Mouse (Mus musculus) forebrain, postnatal 0 days (tissue): ENCODE results near the gene Nr5a2. TPM values are rescaled to one million over a fixed set of nuclear protein-coding genes. Genes with fewer than 3 reads are reported as not detected.
A peak's percentile ranks its signal among the peaks of the same experiment; 100 is the strongest.

Experiments
- ATAC-seq: fragments of 200-750 bp; cut with Nextera tagmentation; 2 replicates; pipeline ENCODE4 v1.8.0; 2017; ENCODE audit warnings: mild to moderate bottlenecking, moderate library complexity
- DNase-seq: peaks from one replicate; pipeline ENCODE4 v3.0.0-alpha.2; 2015
- H3K27ac ChIP-seq: fragments of 300-500 bp; sonication (generic); 2 replicates; pipeline ENCODE4 v1.5.1; 2014; ENCODE audit warnings: low read depth, mild to moderate bottlenecking, antibody characterized with exemption, low read length, moderate library complexity, mixed read lengths
- H3K27me3 ChIP-seq: fragments of 300-500 bp; sonication (generic); 2 replicates; pipeline ENCODE4 v1.6.1; 2014; ENCODE audit warnings: mild to moderate bottlenecking, low read length, mixed read lengths; ENCODE audit not compliant: insufficient read depth
- H3K36me3 ChIP-seq: fragments of 300-500 bp; sonication (generic); 2 replicates; pipeline ENCODE4 v1.6.1; 2014; ENCODE audit warnings: mild to moderate bottlenecking, moderate library complexity; ENCODE audit not compliant: insufficient read depth
- H3K4me1 ChIP-seq: fragments of 300-500 bp; sonication (generic); 2 replicates; pipeline ENCODE4 v1.6.1; 2014; ENCODE audit warnings: antibody characterized with exemption; ENCODE audit not compliant: insufficient read depth
- H3K4me2 ChIP-seq: fragments of 300-500 bp; sonication (generic); 2 replicates; pipeline ENCODE4 v1.6.1; 2014; ENCODE audit warnings: low read depth, mild to moderate bottlenecking, moderate library complexity
- H3K4me3 ChIP-seq: fragments of 300-500 bp; sonication (generic); 2 replicates; pipeline ENCODE4 v1.5.1; 2014; ENCODE audit warnings: low read depth, low read length, mixed read lengths
- H3K9ac ChIP-seq: fragments of 300-500 bp; sonication (generic); 2 replicates; pipeline ENCODE4 v1.6.1; 2014; ENCODE audit warnings: mild to moderate bottlenecking
- H3K9me3 ChIP-seq: fragments of 300-500 bp; sonication (generic); 2 replicates; pipeline ENCODE4 v1.6.1; 2016; ENCODE audit warnings: low read length
- CTCF ChIP-seq: sonication (generic); IDR thresholded peaks from 2 replicates; pipeline ENCODE4 v1.5.1; 2016; ENCODE audit warnings: antibody characterized with exemption, control low read depth, low read depth
- WGBS: fragments of 180-500 bp; shearing (Covaris S2); extraction: QIAGEN DNeasy Blood & Tissue Kit; methylation state at CpG from one replicate; pipeline ENCODE4 v1.1.7; 2014; 5-methylcytosine and 5-hydroxymethylcytosine counted together
- polyA plus RNA-seq: library from polyadenylated mRNA; unstranded; fragments of >200 nt; fragmentation: Nextera tagmentation; extraction: Ambion mirVana; gene quantifications from 2 replicates; pipeline ENCODE4 v1.2.1, GENCODE M21; 2015
- total RNA-seq: library from RNA; depleted of rRNA; stranded (reverse); fragments of >200 nt; gene quantifications from 2 replicates; pipeline ENCODE4 v1.2.3, GENCODE M21; 2014

Nr5a2 gene
- total and polyA plus RNA-seq, 2 experiments from 2014 or later = 0.13 to 0.57 TPM

GRCm38 (mm10) chr1:136893162-136893561 lies 67.1 kb downstream of the Nr5a2 start:
- DNase-seq (no peak), ATAC-seq (no peak)
- Histone ChIP-seq H3K9me3 (no peaks in the 10 kb centered on the region), H3K4me1 (no peaks in the 10 kb centered on the region), H3K9ac (no peak overlapping the region), H3K4me3 (no peak overlapping the region), H3K27me3 (no peaks in the 10 kb centered on the region), H3K4me2 (no peak overlapping the region), H3K27ac (no peak overlapping the region), H3K36me3 (no peaks in the 10 kb centered on the region)
- 93% methylated on average over 6 of the region's 6 CpGs for whole genome bisulfite sequencing
- TF ChIP-seq CTCF = no peak

DNA sequence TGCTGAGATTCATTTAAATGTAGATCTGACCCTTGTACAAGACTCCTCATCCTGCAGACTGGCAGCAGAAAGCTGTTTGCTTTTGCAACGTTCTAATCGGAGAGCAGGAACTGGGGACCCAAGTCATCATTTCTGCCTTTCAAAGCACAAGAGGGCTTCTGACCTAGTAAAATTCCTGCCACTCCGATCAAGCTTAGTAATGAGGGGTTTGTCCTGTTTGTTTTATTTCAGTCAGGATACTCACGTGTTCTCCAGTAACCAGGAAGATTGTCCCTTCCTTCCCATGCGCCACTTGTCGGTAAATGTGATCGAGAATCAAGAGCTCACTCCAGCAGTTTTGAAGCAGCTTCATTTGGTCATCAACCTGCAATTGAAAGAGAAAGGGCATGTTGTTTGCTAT lies 69.8 kb downstream of the Nr5a2 start:
- H3K4me3 ChIP-seq = no peak overlapping the region
- no peak overlapping the region for H3K9ac ChIP-seq
- H3K27me3 ChIP-seq = no peaks in the 10 kb centered on the region
- no peaks in the 10 kb centered on the region for H3K4me1 ChIP-seq
- DNase-seq (no peak), ATAC-seq (no peak)
- no peaks in the 10 kb centered on the region for H3K36me3 ChIP-seq
- H3K4me2 ChIP-seq = no peak overlapping the region
- no peak overlapping the region for H3K27ac ChIP-seq
- no peaks in the 10 kb centered on the region for H3K9me3 ChIP-seq
- no peak for TF ChIP-seq CTCF
- WGBS = 78% methylated on average over 7 of the region's 7 CpGs

GRCm38 (mm10) chr1:136888704-136889103 lies 71.5 kb downstream of the Nr5a2 start:
- DNase-seq = peak; percentile 27
- Histone ChIP-seq H3K9ac (no peak overlapping the region), H3K27ac (no peak overlapping the region), H3K27me3 (no peaks in the 10 kb centered on the region), H3K9me3 (no peaks in the 10 kb centered on the region), H3K36me3 (no peaks in the 10 kb centered on the region), H3K4me3 (no peak overlapping the region), H3K4me1 (no peaks in the 10 kb centered on the region), H3K4me2 (no peak overlapping the region)
- 32% methylated on average over 6 of the region's 6 CpGs for WGBS
- TF ChIP-seq CTCF = no peak
- ATAC-seq = peak; percentile 64

DNA sequence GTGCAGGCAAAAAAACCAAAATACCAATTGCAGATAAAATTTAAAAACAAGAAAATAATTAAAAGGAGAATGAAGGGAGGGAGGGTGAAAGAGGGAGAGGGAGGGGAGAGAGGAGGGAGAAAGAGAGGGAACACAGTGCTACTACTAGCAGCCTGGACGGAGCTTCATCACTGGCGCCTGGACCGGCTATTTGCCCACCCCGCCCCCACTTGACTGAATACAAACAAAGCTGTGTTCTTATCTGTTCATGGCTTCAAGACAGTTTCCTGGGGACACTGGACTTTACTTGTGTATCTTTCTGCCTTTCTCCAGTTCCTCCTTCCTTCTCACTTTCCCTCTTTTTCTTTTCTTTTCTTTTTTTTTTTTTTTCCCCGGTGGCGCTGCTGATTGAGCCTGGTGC lies 73.6 kb downstream of the Nr5a2 start:
- TF ChIP-seq CTCF = no peak
- Histone ChIP-seq H3K9ac (no peak overlapping the region), H3K9me3 (no peaks in the 10 kb centered on the region), H3K4me2 (no peak overlapping the region), H3K36me3 (no peaks in the 10 kb centered on the region), H3K4me1 (no peaks in the 10 kb centered on the region), H3K4me3 (no peak overlapping the region), H3K27ac (no peak overlapping the region), H3K27me3 (no peaks in the 10 kb centered on the region)
- no peak for DNase-seq
- no peak for ATAC-seq
- 52% methylated on average over 6 of the region's 6 CpGs for WGBS

GRCm38 (mm10) chr1:136883458-136884174 lies 76.6 kb downstream of the Nr5a2 start:
- Histone ChIP-seq H3K36me3 (no peaks in the 10 kb centered on the region), H3K27me3 (no peaks in the 10 kb centered on the region), H3K27ac (no peak overlapping the region), H3K4me1 (no peaks in the 10 kb centered on the region), H3K9me3 (no peaks in the 10 kb centered on the region), H3K4me2 (no peak overlapping the region), H3K9ac (no peak overlapping the region), H3K4me3 (no peak overlapping the region)
- DNase-seq (no peak), ATAC-seq (peak; percentile 43; the same call in 1 of the 2 replicates)
- no peak for TF ChIP-seq CTCF
- 73% methylated on average over 13 of the region's 13 CpGs for WGBS

DNA sequence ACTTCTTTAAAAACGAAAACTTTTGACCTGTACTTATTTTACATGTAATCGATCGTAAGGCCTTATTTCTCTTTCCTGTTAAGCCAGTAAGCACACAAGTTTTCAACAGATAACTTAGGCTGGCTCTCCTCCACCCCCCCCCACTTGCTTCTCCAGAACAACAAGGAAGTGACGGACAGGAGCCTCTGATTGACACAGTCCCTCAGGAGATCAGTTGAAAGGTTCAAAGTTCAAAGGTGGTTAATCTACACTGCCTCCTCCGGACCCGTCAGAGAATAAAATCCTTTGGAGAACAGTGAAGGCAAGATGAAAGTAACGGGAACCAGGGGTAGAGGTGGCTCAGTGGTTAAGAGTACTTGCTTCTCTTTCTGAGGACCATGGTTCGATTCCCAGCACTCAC lies 80.0 kb downstream of the Nr5a2 start:
- H3K36me3 ChIP-seq = no peaks in the 10 kb centered on the region
- no peak overlapping the region for H3K4me2 ChIP-seq
- H3K9ac ChIP-seq = no peak overlapping the region
- ATAC-seq (no peak), DNase-seq (no peak)
- H3K27me3 ChIP-seq = no peaks in the 10 kb centered on the region
- H3K4me3 ChIP-seq = no peak overlapping the region
- no peaks in the 10 kb centered on the region for H3K9me3 ChIP-seq
- 91% methylated on average over 8 of the region's 8 CpGs for WGBS
- H3K27ac ChIP-seq = no peak overlapping the region
- TF ChIP-seq CTCF = no peak
- no peaks in the 10 kb centered on the region for H3K4me1 ChIP-seq

DNA sequence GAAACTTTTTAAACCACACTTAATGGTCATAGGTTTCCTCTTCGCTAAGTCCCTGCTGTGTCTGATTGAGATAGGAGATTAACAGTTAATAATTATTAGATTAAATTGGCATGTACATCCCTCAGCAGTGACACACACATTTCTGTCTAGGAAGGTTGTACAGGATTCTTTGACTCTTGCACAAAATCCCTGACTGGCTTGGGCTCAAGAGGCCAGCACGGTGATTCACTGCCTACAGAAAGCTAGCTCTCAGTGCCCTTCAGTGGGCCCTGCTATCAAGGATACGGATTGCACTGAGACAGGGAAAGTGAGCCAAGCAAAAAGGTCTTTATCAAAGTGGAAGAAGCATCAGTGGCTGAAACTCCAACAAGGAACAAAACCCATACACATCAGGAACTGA lies 85.2 kb downstream of the Nr5a2 start:
- no peak for TF ChIP-seq CTCF
- ATAC-seq (no peak), DNase-seq (no peak)
- Histone ChIP-seq H3K4me2 (no peak overlapping the region), H3K4me1 (no peaks in the 10 kb centered on the region), H3K9ac (no peak overlapping the region), H3K36me3 (no peaks in the 10 kb centered on the region), H3K9me3 (no peaks in the 10 kb centered on the region), H3K27ac (no peak overlapping the region), H3K4me3 (no peak overlapping the region), H3K27me3 (no peaks in the 10 kb centered on the region)
- 92% methylated on average over 3 of the region's 3 CpGs for WGBS
